Mouse (Mus musculus) small intestine, adult 2 months (tissue): ENCODE results near the gene Hspb9.

ENCODE experiments used
- CTCF ChIP-seq: fragments of 200-500 bp; IDR thresholded peaks from 2 replicates; pipeline ENCODE4 v1.5.1; 2012; ENCODE audit warnings: low read depth, mild to moderate bottlenecking, control low read depth, inconsistent platforms, low read length, moderate library complexity, mixed read lengths; ENCODE audit not compliant: insufficient replicate concordance, insufficient read length; ENCODE audit errors: extremely low read depth
- POLR2A ChIP-seq: fragments of 200-500 bp; IDR thresholded peaks from 2 replicates; pipeline ENCODE4 v1.6.1; 2012; ENCODE audit warnings: low read depth, mild to moderate bottlenecking, control low read depth, inconsistent platforms, low read length, moderate library complexity

GRCm38 (mm10) chr11:100719893-100720292 lies 6.2 kb downstream of the Hspb9 start:
- TF ChIP-seq CTCF = no peak
- TF ChIP-seq POLR2A = no peak
